Mouse (Mus musculus): ENCODE results near the gene Myom3.
A peak's percentile ranks its signal among the peaks of the same experiment; 100 is the strongest.

The Myom3 gene

GRCm38 (mm10) chr4:135761048-135761447 is 1.5 kb downstream of the Myom3 start:
- no peak for DNase-seq (ENCODE audit: low read depth in 2 of 2, low spot score in 2 of 2)

GRCm38 (mm10) chr4:135761569-135761968 is 2.1 kb downstream of the Myom3 start:
- DNase-seq (ENCODE audit: low read depth in 2 of 2, low spot score in 2 of 2): no peak

- peak in 1 of 2 experiments; percentile 41 for DNase-seq (ENCODE audit: low read depth in 2 of 2, low spot score in 2 of 2)
These were observed 2.9 kb downstream of the Myom3 start for GRCm38 (mm10) chr4:135762251-135762906.

GRCm38 (mm10) chr4:135764700-135765099 is 5.2 kb downstream of the Myom3 start:
- DNase-seq (ENCODE audit: low read depth in 2 of 2, low spot score in 2 of 2): no peak

- DNase-seq (ENCODE audit: low read depth in 2 of 2, low spot score in 2 of 2): no peak
These were observed 6.2 kb downstream of the Myom3 start for GRCm38 (mm10) chr4:135765707-135766106.

GRCm38 (mm10) chr4:135766976-135767375 is 7.5 kb downstream of the Myom3 start:
- DNase-seq (ENCODE audit: low read depth in 2 of 2, low spot score in 2 of 2): no peak

- DNase-seq (ENCODE audit: low read depth in 2 of 2, low spot score in 2 of 2): no peak
These were observed 9.3 kb downstream of the Myom3 start for GRCm38 (mm10) chr4:135768572-135769526.

GRCm38 (mm10) chr4:135770611-135771305 is 11.2 kb downstream of the Myom3 start:
- DNase-seq (ENCODE audit: low read depth in 2 of 2, low spot score in 2 of 2): no peak

- no peak for DNase-seq (ENCODE audit: low read depth in 2 of 2, low spot score in 2 of 2)
These were observed 12.1 kb downstream of the Myom3 start for GRCm38 (mm10) chr4:135771592-135771991.

- DNase-seq (ENCODE audit: low read depth in 2 of 2, low spot score in 2 of 2): no peak
These were observed 13.2 kb downstream of the Myom3 start for GRCm38 (mm10) chr4:135772671-135773070.

- DNase-seq (ENCODE audit: low read depth in 2 of 2, low spot score in 2 of 2): no peak
These were observed 15.0 kb downstream of the Myom3 start for GRCm38 (mm10) chr4:135774496-135774895.

- DNase-seq (ENCODE audit: low read depth in 2 of 2, low spot score in 2 of 2): no peak
These were observed 17.3 kb downstream of the Myom3 start for GRCm38 (mm10) chr4:135776850-135777249.

GRCm38 (mm10) chr4:135779661-135780060 is 20.1 kb downstream of the Myom3 start:
- no peak for DNase-seq (ENCODE audit: low read depth in 2 of 2, low spot score in 2 of 2)

GRCm38 (mm10) chr4:135780255-135780654 is 20.7 kb downstream of the Myom3 start:
- DNase-seq (ENCODE audit: low read depth in 2 of 2, low spot score in 2 of 2): no peak

GRCm38 (mm10) chr4:135781304-135781703 is 21.8 kb downstream of the Myom3 start:
- DNase-seq (ENCODE audit: low read depth in 2 of 2, low spot score in 2 of 2): no peak

GRCm38 (mm10) chr4:135786581-135786980 is 27.1 kb downstream of the Myom3 start:
- no peak for DNase-seq (ENCODE audit: low read depth in 2 of 2, low spot score in 2 of 2)

GRCm38 (mm10) chr4:135787271-135787670 is 27.8 kb downstream of the Myom3 start:
- DNase-seq (ENCODE audit: low read depth in 2 of 2, low spot score in 2 of 2): no peak

GRCm38 (mm10) chr4:135789135-135789534 is 29.6 kb downstream of the Myom3 start:
- no peak for DNase-seq (ENCODE audit: low read depth in 2 of 2, low spot score in 2 of 2)

- DNase-seq (ENCODE audit: low read depth in 2 of 2, low spot score in 2 of 2): no peak
These were observed 33.3 kb downstream of the Myom3 start for GRCm38 (mm10) chr4:135792821-135793220.

- DNase-seq (ENCODE audit: low read depth in 2 of 2, low spot score in 2 of 2): no peak
These were observed 38.4 kb downstream of the Myom3 start for GRCm38 (mm10) chr4:135797931-135798330.

- DNase-seq (ENCODE audit: low read depth in 2 of 2, low spot score in 2 of 2): peak; percentile 80 to 81
These were observed 42.0 kb downstream of the Myom3 start for GRCm38 (mm10) chr4:135801543-135801942.

GRCm38 (mm10) chr4:135803299-135803698 is 43.8 kb downstream of the Myom3 start:
- peak in 1 of 2 experiments; percentile 5 for DNase-seq (ENCODE audit: low read depth in 2 of 2, low spot score in 2 of 2)

Data from CD8-positive naive resting alpha-beta T cell, adult 2 months (primary cell).